9 mouse cellular contexts compared by ENCODE assay signal in genomic region chr6:38007459-38007858, GRCm38 (mm10). TPM values are rescaled to one million over a fixed set of nuclear protein-coding genes. Genes with fewer than 3 reads are reported as not detected.
DNase-seq lines count a peak whose midpoint lies in the region; ATAC-seq lines count a peak whose summit lies in the region.
"Had no signal": no experiment of that assay in that cellular context is flagged by ENCODE, and none has a peak within 500 bp of the region (broad histone marks: within the 10 kb centered on the region; RNA-seq: fewer than 3 reads in every experiment).

No protein-coding gene starts in this region.

- DNase-seq in adrenal gland, adult 18-20 months (ENCODE audit: low spot score in 2 of 2) = peak; percentile 32 to 47
- DNase-seq in adrenal gland, postnatal 4 days (ENCODE audit: low spot score in 2 of 2) = no peak
- DNase-seq in adipocyte (ENCODE audit: low spot score) = peak; percentile 73
- peak; percentile 88 for DNase-seq in embryo, embryonic 10.5 days (ENCODE audit: low spot score)
- DNase-seq in kidney, postnatal 4 days = peak; percentile 50 to 60
- peak; percentile 70 for DNase-seq in lung, postnatal 10 days
- DNase-seq in retina, postnatal 7 days (ENCODE audit: low read depth, low spot score) = peak; percentile 55

- no peaks in the 10 kb centered on the region for H3K27me3 ChIP-seq in heart, embryonic 12.5 days (replicated peaks)
- H3K27me3 ChIP-seq: liver, embryonic 15.5 days had no signal

- no peak overlapping the region for H3K4me3 ChIP-seq in heart, embryonic 12.5 days
- H3K4me3 ChIP-seq: liver, embryonic 15.5 days had no signal

- no peak overlapping the region for H3K27ac ChIP-seq in heart, embryonic 12.5 days (ENCODE audit: poor library complexity, severe bottlenecking)
- H3K27ac ChIP-seq: liver, embryonic 15.5 days had no signal

- H3K4me2 ChIP-seq in heart, embryonic 12.5 days = no peak overlapping the region
- H3K4me2 ChIP-seq: liver, embryonic 15.5 days had no signal

- 8% methylated on average over 6 of the region's 6 CpGs for WGBS in heart, embryonic 12.5 days

- no peaks in the 10 kb centered on the region for H3K36me3 ChIP-seq in heart, embryonic 12.5 days
- H3K36me3 ChIP-seq: liver, embryonic 15.5 days had no signal

- no peaks in the 10 kb centered on the region for H3K9me3 ChIP-seq in heart, embryonic 12.5 days (replicated peaks)
- H3K9me3 ChIP-seq: liver, embryonic 15.5 days had no signal

- H3K9ac ChIP-seq in heart, embryonic 12.5 days = no peak overlapping the region
- H3K9ac ChIP-seq: liver, embryonic 15.5 days had no signal

- H3K4me1 ChIP-seq in heart, embryonic 12.5 days (replicated peaks) = no peaks in the 10 kb centered on the region
- H3K4me1 ChIP-seq: liver, embryonic 15.5 days had no signal

- 0 out of 2 replicates have a peak, but pooled peaks have one; percentile 22 for ATAC-seq in heart, embryonic 12.5 days (ENCODE audit: insufficient number of reproducible peaks, low FRiP score)

RNA-seq across cellular contexts. Expression of gene Svopl, which starts 39.3 kb away (rescaled TPM):
- 1 to 10 TPM in 1 of 2 experiments, under 1 TPM in 1; 0.96 to 1.7 TPM for total RNA-seq in adrenal gland, adult 18-20 months (2021)
- 1 to 10 TPM; 3.3 to 4.6 TPM for total RNA-seq in adrenal gland, postnatal 4 days (2021)
- polyA plus RNA-seq in heart, embryonic 12.5 days (2016; fragmentation: Nextera tagmentation; extraction: Ambion mirVana) = 0.06 and 0.14 TPM in 2 replicates
- polyA plus RNA-seq: liver, embryonic 15.5 days had no signal

Comparison
In these comparisons a context has a peak if more than half of its experiments do, and no peak if none do; other contexts are left out.
1. DNase-seq: peak in adrenal gland, adult 18-20 months (2 of 2), adipocyte (single experiment), embryo, embryonic 10.5 days (single experiment), kidney, postnatal 4 days (2 of 2), lung, postnatal 10 days (single experiment) and retina, postnatal 7 days (single experiment); none in adrenal gland, postnatal 4 days (0 of 2).